Mouse (Mus musculus) liver, embryonic 13.5 days (tissue): ENCODE results near the gene H1fnt. TPM values are rescaled to one million over a fixed set of nuclear protein-coding genes. Genes with fewer than 3 reads are reported as not detected.

Source experiments
- ATAC-seq: fragments of 200-750 bp; cut with Nextera tagmentation; 2 replicates; pipeline ENCODE4 v1.8.0; 2017; ENCODE audit warnings: low read depth, mild to moderate bottlenecking, moderate number of reproducible peaks, moderate library complexity
- DNase-seq: peaks from one replicate; pipeline ENCODE4 v3.0.0; 2022
- H3K27ac ChIP-seq: fragments of 300-500 bp; sonication (generic); 2 replicates; pipeline ENCODE4 v1.5.1; 2015; ENCODE audit warnings: moderate library complexity, mild to moderate bottlenecking, inconsistent platforms
- H3K27me3 ChIP-seq: fragments of 300-500 bp; sonication (generic); 2 replicates; pipeline ENCODE4 v1.6.1; 2015; ENCODE audit warnings: mild to moderate bottlenecking, inconsistent platforms
- H3K36me3 ChIP-seq: fragments of 300-500 bp; sonication (generic); 2 replicates; pipeline ENCODE4 v1.6.1; 2015; ENCODE audit warnings: mild to moderate bottlenecking, inconsistent platforms
- H3K4me1 ChIP-seq: fragments of 300-500 bp; sonication (generic); replicated peaks from 2 replicates; pipeline ENCODE4 v1.6.1; 2015; ENCODE audit warnings: inconsistent platforms
- H3K4me2 ChIP-seq: fragments of 300-500 bp; sonication (generic); 2 replicates; pipeline ENCODE4 v1.6.1; 2015; ENCODE audit warnings: inconsistent platforms, mild to moderate bottlenecking, moderate library complexity
- H3K4me3 ChIP-seq: fragments of 300-500 bp; sonication (generic); replicated peaks from 2 replicates; pipeline ENCODE4 v1.5.1; 2015; ENCODE audit warnings: mild to moderate bottlenecking, inconsistent platforms
- H3K9ac ChIP-seq: fragments of 300-500 bp; sonication (generic); 2 replicates; pipeline ENCODE4 v1.6.1; 2015; ENCODE audit warnings: mild to moderate bottlenecking, inconsistent platforms
- H3K9me3 ChIP-seq: fragments of 300-500 bp; sonication (generic); replicated peaks from 2 replicates; pipeline ENCODE4 v1.6.1; 2016; ENCODE audit warnings: inconsistent platforms
- WGBS: fragments of 180-500 bp; shearing (Covaris S2); methylation state at CpG from one replicate; pipeline ENCODE4 v1.1.7; 2015; ENCODE audit not compliant: insufficient replicate concordance; 5-methylcytosine and 5-hydroxymethylcytosine counted together
- polyA plus RNA-seq: library from polyadenylated mRNA; unstranded; fragments of >200 nt; fragmentation: Nextera tagmentation; extraction: Ambion mirVana; gene quantifications from 2 replicates; pipeline ENCODE4 v1.2.1, GENCODE M21; 2015

H1fnt gene
- polyA plus RNA-seq, 1 experiment from 2014 or later: not detected

GRCm38 (mm10) chr15:98220877-98221276 lies 36.2 kb downstream of the H1fnt start, which contains the start of the genes Gm44579 and Olfr287:
Gm44579 (minus strand) TSS chr15:98220977.
Olfr287 (minus strand) TSS chr15:98221056.
- DNase-seq (no peak), ATAC-seq (no peak)
- no peak within 1 kb of the TSS for H3K4me2 ChIP-seq
- no peaks in the 10 kb centered on the region for H3K36me3 ChIP-seq
- no peak within 1 kb of the TSS for H3K9ac ChIP-seq
- no peak within 1 kb of the TSS for H3K4me3 ChIP-seq
- no peaks in the 10 kb centered on the region; the same call in 1 of the 2 replicates for H3K27me3 ChIP-seq
- WGBS: 53% methylated on average over 4 of the region's 4 CpGs
- no peak within 1 kb of the TSS for H3K27ac ChIP-seq
- H3K4me1 ChIP-seq: no peaks in the 10 kb centered on the region
- H3K9me3 ChIP-seq: no peaks in the 10 kb centered on the region

- 29% methylated on average over 5 of the region's 5 CpGs for WGBS
- H3K4me3 ChIP-seq: no peak overlapping the region
- no peaks in the 10 kb centered on the region for H3K4me1 ChIP-seq
- no peak overlapping the region for H3K27ac ChIP-seq
- no peaks in the 10 kb centered on the region for H3K9me3 ChIP-seq
- no peak overlapping the region for H3K4me2 ChIP-seq
- H3K36me3 ChIP-seq: no peaks in the 10 kb centered on the region
- no peaks in the 10 kb centered on the region; the same call in 1 of the 2 replicates for H3K27me3 ChIP-seq
- H3K9ac ChIP-seq: no peak overlapping the region
- DNase-seq: no peak
- no peak for ATAC-seq
These were observed 43.0 kb downstream of the H1fnt start for GRCm38 (mm10) chr15:98214130-98214529.

- WGBS: 45% methylated on average over 5 of the region's 5 CpGs
- H3K9ac ChIP-seq: no peak overlapping the region
These were observed 43.7 kb downstream of the H1fnt start for GRCm38 (mm10) chr15:98213336-98213870.

GRCm38 (mm10) chr15:98209676-98210075 lies 47.4 kb downstream of the H1fnt start:
- Histone ChIP-seq H3K27me3 (no peaks in the 10 kb centered on the region), H3K27ac (no peak overlapping the region), H3K9ac (no peak overlapping the region), H3K9me3 (no peaks in the 10 kb centered on the region), H3K4me2 (no peak overlapping the region), H3K4me1 (no peaks in the 10 kb centered on the region), H3K4me3 (no peak overlapping the region), H3K36me3 (no peaks in the 10 kb centered on the region)
- 40% methylated on average over 7 of the region's 7 CpGs for WGBS
- ATAC-seq (no peak), DNase-seq (no peak)

More at GRCm38 (mm10) chr15:98213336-98213870, 43.7 kb downstream of the H1fnt start:
- H3K27ac ChIP-seq: no peak overlapping the region
- no peak overlapping the region for H3K4me2 ChIP-seq
- H3K4me3 ChIP-seq: no peak overlapping the region
- no peaks in the 10 kb centered on the region for H3K9me3 ChIP-seq
- no peaks in the 10 kb centered on the region; the same call in 1 of the 2 replicates for H3K27me3 ChIP-seq
- H3K4me1 ChIP-seq: no peaks in the 10 kb centered on the region
- ATAC-seq: no peak
- no peaks in the 10 kb centered on the region for H3K36me3 ChIP-seq
- DNase-seq: no peak

Other genes starting within 250 kb of the H1fnt start
- gene Pfkm, start 164.7 kb downstream of the H1fnt start, polyA plus RNA-seq: 26.7 and 28.1 TPM in 2 replicates
- gene Senp1, start 163.5 kb downstream of the H1fnt start, polyA plus RNA-seq: 17.1 and 21.7 TPM in 2 replicates
- gene Asb8, start 91.7 kb downstream of the H1fnt start, polyA plus RNA-seq: 23.7 and 25.4 TPM in 2 replicates
- 0.07 TPM in 1 of 2 replicates, not detected in the other for gene Ccdc184, start 90.1 kb downstream of the H1fnt start, polyA plus RNA-seq
- not detected in 2 replicates for gene Olfr288, start 61.8 kb downstream of the H1fnt start, polyA plus RNA-seq
- not detected in 2 replicates for gene Gm44579, start 36.3 kb downstream of the H1fnt start, polyA plus RNA-seq
- not detected in 2 replicates for gene Olfr287, start 36.2 kb downstream of the H1fnt start, polyA plus RNA-seq
- gene Olfr286, start 22.8 kb downstream of the H1fnt start, polyA plus RNA-seq: not detected in 2 replicates
- 0.06 TPM in 1 of 2 replicates, not detected in the other for gene Zfp641, start 38.9 kb upstream of the H1fnt start, polyA plus RNA-seq
- not detected in 2 replicates for gene Olfr285, start 60.1 kb upstream of the H1fnt start, polyA plus RNA-seq
- not detected in 2 replicates for gene Olfr284, start 83.7 kb upstream of the H1fnt start, polyA plus RNA-seq
- gene Olfr283, start 123.7 kb upstream of the H1fnt start, polyA plus RNA-seq: not detected in 2 replicates
- not detected in 2 replicates for gene Olfr282, start 173.9 kb upstream of the H1fnt start, polyA plus RNA-seq
- gene Olfr281, start 195.3 kb upstream of the H1fnt start, polyA plus RNA-seq: not detected in 2 replicates
- not detected in 2 replicates for gene OR5BS1P, start 212.6 kb upstream of the H1fnt start, polyA plus RNA-seq
- gene Lalba, start 225.4 kb upstream of the H1fnt start, polyA plus RNA-seq: not detected in 2 replicates
- gene Olfr279, start 235.1 kb upstream of the H1fnt start, polyA plus RNA-seq: not detected in 2 replicates